In the genomic region with DNA sequence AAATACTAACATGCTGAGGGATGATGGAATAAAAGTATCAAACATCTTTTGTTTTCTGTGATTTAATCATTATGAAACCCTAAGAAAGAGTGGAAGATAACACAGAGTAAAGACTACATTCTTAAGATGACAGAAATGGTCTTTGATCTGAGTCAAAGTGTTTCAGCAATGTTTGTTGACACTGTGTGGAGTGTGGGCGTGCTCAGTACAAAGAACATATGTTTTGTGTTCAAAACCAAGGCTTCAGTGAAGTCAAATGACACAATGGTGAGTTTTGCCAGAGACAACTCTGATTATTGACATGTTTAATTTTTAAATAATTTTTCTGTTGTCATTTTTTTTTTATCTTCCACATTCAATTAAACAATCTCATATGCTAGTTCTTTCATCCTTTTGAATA, we compare ENCODE assay signal across 29 mouse cellular contexts. TPM values are rescaled to one million over a fixed set of nuclear protein-coding genes. Genes with fewer than 3 reads are reported as not detected.
DNase-seq lines count a peak whose midpoint lies in the region; ATAC-seq and TF ChIP-seq lines count a peak whose summit lies in the region.
"Had no signal": no experiment of that assay in that cellular context is flagged by ENCODE, and none has a peak within 500 bp of the region (broad histone marks: within the 10 kb centered on the region; RNA-seq: fewer than 3 reads in every experiment).

No protein-coding gene starts in this region.

- H3K27me3 ChIP-seq in liver, adult 2 months (ENCODE audit: control insufficient read depth, insufficient read depth, low read length): no peaks in the 10 kb centered on the region
- H3K27me3 ChIP-seq in liver, embryonic 12.5 days (replicated peaks): no peaks in the 10 kb centered on the region
- H3K27me3 ChIP-seq in lung, embryonic 15.5 days: no peaks in the 10 kb centered on the region
- no peaks in the 10 kb centered on the region for H3K27me3 ChIP-seq in lung, postnatal 0 days (replicated peaks; ENCODE audit: insufficient read depth, low read length)
- H3K27me3 ChIP-seq: CH12.LX; embryonic facial prominence, embryonic 12.5 days; forebrain, embryonic 13.5 days; forebrain, embryonic 15.5 days had no signal

- H3K4me2 ChIP-seq in liver, embryonic 12.5 days: no peak overlapping the region
- no peak overlapping the region for H3K4me2 ChIP-seq in lung, embryonic 15.5 days
- H3K4me2 ChIP-seq in lung, postnatal 0 days (replicated peaks; ENCODE audit: low read depth, low read length): no peak overlapping the region
- H3K4me2 ChIP-seq: embryonic facial prominence, embryonic 12.5 days; forebrain, embryonic 13.5 days; forebrain, embryonic 15.5 days had no signal

- peak; percentile 6 for DNase-seq in liver, adult 2 months (ENCODE audit: extremely low read depth, low read depth, low spot score)
- DNase-seq in lung, postnatal 10 days: no peak
- peak; percentile 8 for DNase-seq in lung, postnatal 0 days (ENCODE audit: low spot score)
- DNase-seq in lung, postnatal 14 days: no peak
- peak; percentile 21 for DNase-seq in 3T3-L1 (ENCODE audit: low read depth, low spot score)
- no peak for DNase-seq in natural killer cell, adult 2 months (ENCODE audit: low spot score in 2 of 2)
- DNase-seq: adrenal gland, adult 8-10 months; adrenal gland, postnatal 14 days; adrenal gland, postnatal 36 days; B cell, adult 2 months; cerebellum, adult 11-12 months; cerebellum, adult 2 months; cerebellum, adult 9-10 months; cerebellum, postnatal 10 days; cerebellum, postnatal 25 days had no signal

- H3K36me3 ChIP-seq in liver, adult 2 months (ENCODE audit: control insufficient read depth, insufficient read depth, low read length): no peaks in the 10 kb centered on the region
- H3K36me3 ChIP-seq in liver, embryonic 12.5 days: no peaks in the 10 kb centered on the region
- H3K36me3 ChIP-seq in lung, embryonic 15.5 days: no peaks in the 10 kb centered on the region
- no peaks in the 10 kb centered on the region for H3K36me3 ChIP-seq in lung, postnatal 0 days (ENCODE audit: insufficient read depth, low read length)
- H3K36me3 ChIP-seq: embryonic facial prominence, embryonic 10.5 days; embryonic facial prominence, embryonic 12.5 days; forebrain, embryonic 15.5 days; G1E had no signal

- TF ChIP-seq CTCF in liver, adult 2 months (IDR thresholded peaks at IDR 0.05; ENCODE audit: low read depth, low read length): no peak
- no peak for TF ChIP-seq CTCF in lung, postnatal 0 days (IDR thresholded peaks at IDR 0.05)

- no peak for TF ChIP-seq POLR2A in liver, adult 2 months (IDR thresholded peaks at IDR 0.05; ENCODE audit: extremely low read depth, insufficient read depth, low read length)

- H3K79me2 ChIP-seq in liver, adult 2 months (ENCODE audit: control insufficient read depth, insufficient read depth, low read length): no peaks in the 10 kb centered on the region

- no peak for ATAC-seq in liver, embryonic 12.5 days
- peak; percentile 83; the same call in 1 of the 2 replicates for ATAC-seq in lung, embryonic 15.5 days (ENCODE audit: borderline replicate concordance, extremely low read depth, low FRiP score, low TSS enrichment)
- ATAC-seq in lung, postnatal 0 days: no peak
- ATAC-seq: activated CD4-positive, CD25-positive, alpha-beta regulatory T cell, adult 4 months; CD4-positive, CD25-positive, alpha-beta regulatory T cell, adult 4 months; forebrain, embryonic 13.5 days; forebrain, embryonic 15.5 days; Patski had no signal

- no peak overlapping the region for H3K9ac ChIP-seq in liver, adult 2 months (ENCODE audit: low read depth, low read length)
- no peak overlapping the region for H3K9ac ChIP-seq in liver, embryonic 12.5 days
- H3K9ac ChIP-seq in lung, embryonic 15.5 days: no peak overlapping the region
- no peak overlapping the region for H3K9ac ChIP-seq in lung, postnatal 0 days (replicated peaks; ENCODE audit: low read depth)
- H3K9ac ChIP-seq: embryonic facial prominence, embryonic 12.5 days; forebrain, embryonic 13.5 days; forebrain, embryonic 15.5 days had no signal

- no peaks in the 10 kb centered on the region for H3K9me3 ChIP-seq in liver, embryonic 12.5 days (replicated peaks)
- H3K9me3 ChIP-seq in lung, embryonic 15.5 days: no peaks in the 10 kb centered on the region
- no peaks in the 10 kb centered on the region for H3K9me3 ChIP-seq in lung, postnatal 0 days (ENCODE audit: low read length)
- H3K9me3 ChIP-seq: embryonic facial prominence, embryonic 10.5 days; embryonic facial prominence, embryonic 12.5 days; forebrain, embryonic 13.5 days; forebrain, embryonic 15.5 days; G1E had no signal

- H3K4me1 ChIP-seq in liver, adult 2 months (ENCODE audit: control insufficient read depth, insufficient read depth, low read length): no peaks in the 10 kb centered on the region
- H3K4me1 ChIP-seq in liver, embryonic 12.5 days: no peaks in the 10 kb centered on the region
- no peaks in the 10 kb centered on the region for H3K4me1 ChIP-seq in lung, embryonic 15.5 days
- no peaks in the 10 kb centered on the region for H3K4me1 ChIP-seq in lung, postnatal 0 days (ENCODE audit: insufficient read depth, low read depth, low read length)
- H3K4me1 ChIP-seq: embryonic facial prominence, embryonic 10.5 days; embryonic facial prominence, embryonic 12.5 days; forebrain, embryonic 13.5 days; forebrain, embryonic 15.5 days had no signal

- no peak overlapping the region for H3K27ac ChIP-seq in liver, adult 2 months (replicated peaks; ENCODE audit: insufficient read depth, low read depth, low read length)
- no peak overlapping the region for H3K27ac ChIP-seq in liver, embryonic 12.5 days
- H3K27ac ChIP-seq in lung, embryonic 15.5 days: no peak overlapping the region
- no peak overlapping the region for H3K27ac ChIP-seq in lung, postnatal 0 days (ENCODE audit: low read length)
- H3K27ac ChIP-seq: embryonic facial prominence, embryonic 10.5 days; embryonic facial prominence, embryonic 12.5 days; forebrain, embryonic 13.5 days; forebrain, embryonic 15.5 days had no signal

- no peak overlapping the region for H3K4me3 ChIP-seq in liver, adult 2 months (ENCODE audit: insufficient read depth, low read depth, low read length)
- no peak overlapping the region for H3K4me3 ChIP-seq in liver, embryonic 12.5 days
- H3K4me3 ChIP-seq in lung, embryonic 15.5 days: no peak overlapping the region
- H3K4me3 ChIP-seq in lung, postnatal 0 days (ENCODE audit: low read depth, low read length): no peak overlapping the region
- H3K4me3 ChIP-seq: embryonic facial prominence, embryonic 10.5 days; embryonic facial prominence, embryonic 12.5 days; forebrain, embryonic 13.5 days; forebrain, embryonic 15.5 days had no signal

- TF ChIP-seq EP300 in lung, postnatal 0 days (IDR thresholded peaks at IDR 0.05): no peak

- WGBS in liver, adult 2 months: 45% methylated on average over 1 of the region's 1 CpGs
- 42% methylated on average over 1 of the region's 1 CpGs for WGBS in liver, embryonic 12.5 days (ENCODE audit: insufficient replicate concordance)
- 9% methylated on average over 1 of the region's 1 CpGs for WGBS in lung, embryonic 15.5 days
- WGBS in lung, postnatal 0 days: 10% methylated on average over 1 of the region's 1 CpGs

RNA-seq across cellular contexts. Expression of gene Bet1, which starts 33.9 kb away (rescaled TPM):
- total RNA-seq in liver, adult 2 months (2014; rRNA removed): 68.9 and 70.5 TPM in 2 replicates
- polyA plus RNA-seq in liver, adult 2 months (2012; rRNA removed): 39.2 and 46.5 TPM in 2 replicates
- polyA plus RNA-seq in liver, embryonic 12.5 days (2016; fragmentation: Nextera tagmentation; extraction: Ambion mirVana): 42.1 and 43.1 TPM in 2 replicates
- polyA plus RNA-seq in lung, embryonic 15.5 days (2015; fragmentation: Nextera tagmentation; extraction: Ambion mirVana): 77.3 and 80.3 TPM in 2 replicates
- 63.8 and 64.0 TPM in 2 replicates for polyA plus RNA-seq in lung, postnatal 0 days (2015; fragmentation: Nextera tagmentation; extraction: Ambion mirVana)

RNA-seq across cellular contexts. Expression of gene Gng11, which starts 49.1 kb away (rescaled TPM):
- 9.3 and 9.8 TPM in 2 replicates for total RNA-seq in liver, adult 2 months (2014; rRNA removed)
- 3.1 and 4.6 TPM in 2 replicates for polyA plus RNA-seq in liver, adult 2 months (2012; rRNA removed)
- 25.3 and 28.2 TPM in 2 replicates for polyA plus RNA-seq in liver, embryonic 12.5 days (2016; fragmentation: Nextera tagmentation; extraction: Ambion mirVana)
- polyA plus RNA-seq in lung, embryonic 15.5 days (2015; fragmentation: Nextera tagmentation; extraction: Ambion mirVana): 141 and 143 TPM in 2 replicates
- polyA plus RNA-seq in lung, postnatal 0 days (2015; fragmentation: Nextera tagmentation; extraction: Ambion mirVana): 224 and 242 TPM in 2 replicates
- total RNA-seq: CH12.LX, G1E had no signal
- polyA plus RNA-seq: activated CD4-positive, CD25-positive, alpha-beta regulatory T cell, adult 4 months; CD4-positive, CD25-positive, alpha-beta regulatory T cell, adult 4 months; G1E; Patski had no signal

RNA-seq across cellular contexts. Expression of gene Gngt1, which starts 59.3 kb away (rescaled TPM):
- total RNA-seq in liver, adult 2 months (2014; rRNA removed): 0.20 and 0.55 TPM in 2 replicates
- polyA plus RNA-seq in liver, adult 2 months (2012; rRNA removed): not detected in 2 replicates
- polyA plus RNA-seq in liver, embryonic 12.5 days (2016; fragmentation: Nextera tagmentation; extraction: Ambion mirVana): 0.17 TPM in 1 of 2 replicates, not detected in the other
- not detected in 2 replicates for polyA plus RNA-seq in lung, embryonic 15.5 days (2015; fragmentation: Nextera tagmentation; extraction: Ambion mirVana)
- polyA plus RNA-seq in lung, postnatal 0 days (2015; fragmentation: Nextera tagmentation; extraction: Ambion mirVana): not detected in 2 replicates
- total RNA-seq: adrenal gland, adult 18-20 months; adrenal gland, adult 8-10 months; adrenal gland, postnatal 14 days; adrenal gland, postnatal 36 days; CH12.LX had no signal
- polyA plus RNA-seq: activated CD4-positive, CD25-positive, alpha-beta regulatory T cell, adult 4 months; CD4-positive, CD25-positive, alpha-beta regulatory T cell, adult 4 months; cerebellum, adult 2 months; cortical plate, adult 2 months; embryonic facial prominence, embryonic 10.5 days; embryonic facial prominence, embryonic 12.5 days; forebrain, embryonic 11.5 days; forebrain, embryonic 13.5 days; forebrain, embryonic 15.5 days; G1E had no signal

Comparison
In these comparisons a context has a peak if more than half of its experiments do, and no peak if none do; other contexts are left out.
1. DNase-seq: peak in liver, adult 2 months (single experiment), lung, postnatal 0 days (single experiment) and 3T3-L1 (single experiment); none in lung, postnatal 10 days (single experiment), lung, postnatal 14 days (single experiment) and natural killer cell, adult 2 months (0 of 2).